Mouse (Mus musculus) gastrocnemius, postnatal 4 days (tissue): Measurements from ENCODE around the gene Slc26a8. TPM values are rescaled to one million over a fixed set of nuclear protein-coding genes. Genes with fewer than 3 reads are reported as not detected.

Source experiments
- DNase-seq, 2 experiments: peaks; one replicate each; pipeline ENCODE4 v3.0.0; 2021 to 2022; ENCODE audit warnings: low spot score in 2 of 2, mixed read lengths in 2 of 2
- total RNA-seq, 2 experiments: library from RNA; stranded (reverse); gene quantifications; 2 replicates each; pipeline ENCODE4 v1.2.3; 2021

Gene Slc26a8
- total RNA-seq, 2 experiments from 2014 or later: 2.0 to 2.3 TPM

GRCm38 (mm10) chr17:28600780-28601179 lies 89.3 kb downstream of the Slc26a8 start:
- no peak for DNase-seq

- no peak for DNase-seq
These were observed 96.1 kb downstream of the Slc26a8 start for GRCm38 (mm10) chr17:28593965-28594364.

- peak; percentile 50 to 75 for DNase-seq
These were observed 97.0 kb downstream of the Slc26a8 start for GRCm38 (mm10) chr17:28592998-28593397.

- DNase-seq: no peak
These were observed 98.6 kb downstream of the Slc26a8 start for GRCm38 (mm10) chr17:28591476-28591875.

GRCm38 (mm10) chr17:28590596-28590995 lies 99.4 kb downstream of the Slc26a8 start:
- no peak for DNase-seq

- no peak for DNase-seq
These were observed 101.4 kb downstream of the Slc26a8 start for GRCm38 (mm10) chr17:28588591-28588990.

Other genes starting within 250 kb of the Slc26a8 start
- gene Fkbp5, start 172.7 kb downstream of the Slc26a8 start, total RNA-seq: 10 to 100 TPM; 11.5 to 12.0 TPM
- gene Armc12, start 159.4 kb downstream of the Slc26a8 start, total RNA-seq: not detected
- gene Clpsl2, start 140.8 kb downstream of the Slc26a8 start, total RNA-seq: not detected
- not detected for gene Clps, start 129.5 kb downstream of the Slc26a8 start, total RNA-seq
- gene Lhfpl5, start 114.6 kb downstream of the Slc26a8 start, total RNA-seq: not detected
- gene Srpk1, start 67.5 kb downstream of the Slc26a8 start, total RNA-seq: 10 to 100 TPM; 38.4 to 41.6 TPM
- 10 to 100 TPM; 54.8 to 61.0 TPM for gene Mapk14, start 1.1 kb upstream of the Slc26a8 start, total RNA-seq
- gene AC170998.1, start 35.9 kb upstream of the Slc26a8 start, total RNA-seq: 1 to 10 TPM in 1 of 2 experiments, under 1 TPM in 1; 0.81 to 1.4 TPM
- gene Mapk13, start 79.1 kb upstream of the Slc26a8 start, total RNA-seq: 1 to 10 TPM in 1 of 2 experiments, under 1 TPM in 1; 0.78 to 1.6 TPM
- 10 to 100 TPM; 23.1 to 24.6 TPM for gene Brpf3, start 110.9 kb upstream of the Slc26a8 start, total RNA-seq
- gene Pnpla1, start 168.2 kb upstream of the Slc26a8 start, total RNA-seq: not detected
- gene 4930539E08Rik, start 225.1 kb upstream of the Slc26a8 start, total RNA-seq: under 1 TPM; 0.56 to 0.57 TPM